Mouse (Mus musculus) bone marrow, adult 2 months (tissue): ENCODE results near the gene Inpp4b.

Source experiments
- CTCF ChIP-seq: fragments of 200-500 bp; IDR thresholded peaks from 2 replicates; pipeline ENCODE4 v1.5.1; 2011; ENCODE audit warnings: low read length, control low read depth; ENCODE audit not compliant: control insufficient read depth, insufficient read depth
- POLR2A ChIP-seq: fragments of 200-500 bp; IDR thresholded peaks from 2 replicates; pipeline ENCODE4 v1.6.1; 2011; ENCODE audit warnings: low read depth, mild to moderate bottlenecking, control low read depth, low read length, borderline replicate concordance; ENCODE audit not compliant: control insufficient read depth

- TF ChIP-seq CTCF (peak; percentile 53; the same call in 1 of the 2 replicates), POLR2A (no peak)
These were observed 643 bp upstream of the Inpp4b start for GRCm38 (mm10) chr8:81341591-81342235.
